Mouse (Mus musculus) regulatory T cell (primary cell): Measurements from ENCODE around the gene Taf6l.
"Not testable (repeated sequence)": the region's sequence is repeated elsewhere in the genome, so short reads cannot be mapped to it uniquely, and the experiment has no call there.

ENCODE experiments used
- in situ Hi-C: fragments of 300-600 bp; cut with MboI, MseI; formaldehyde crosslinking; loops from one replicate; pipeline ENCODE4 v1.15.1; 2025; ENCODE audit warnings: high pct_unique_total_duplicates

The Taf6l gene

GRCm38 (mm10) chr19:8740603-8741002, 45.6 kb downstream of the Taf6l start, which contains the start of gene 1700092M07Rik:
Gene 1700092M07Rik (plus strand): TSS chr19:8740718.
- in situ Hi-C loops = no loop called here

DNA sequence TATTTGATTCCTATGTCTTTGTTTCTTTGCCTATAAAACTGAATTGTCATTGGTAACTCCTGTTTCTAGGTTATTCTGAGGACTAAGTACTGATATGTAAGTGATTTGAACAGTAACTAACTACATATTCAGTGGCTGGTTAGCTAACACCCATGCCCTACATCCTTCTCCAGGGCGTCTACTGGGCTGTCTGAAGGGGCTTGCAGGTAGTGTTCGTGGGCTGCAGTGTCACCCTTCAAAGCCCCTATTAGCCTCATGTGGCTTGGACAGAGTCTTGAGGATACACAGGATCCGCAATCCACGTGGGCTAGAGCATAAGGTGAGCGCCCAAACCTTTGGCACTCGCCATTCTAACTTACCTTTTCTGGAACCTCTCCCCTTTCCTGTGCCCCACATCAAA, 46.6 kb downstream of the Taf6l start:
- in situ Hi-C loops = loop anchor here (5.0 kb wide), 1 partner anchor 328 kb away; no protein-coding TSS in a partner anchor

- in situ Hi-C loops = loop anchor here (5.0 kb wide), 1 partner anchor 328 kb away; no protein-coding TSS in a partner anchor
These were observed 47.3 kb downstream of the Taf6l start for GRCm38 (mm10) chr19:8738911-8739310.

DNA sequence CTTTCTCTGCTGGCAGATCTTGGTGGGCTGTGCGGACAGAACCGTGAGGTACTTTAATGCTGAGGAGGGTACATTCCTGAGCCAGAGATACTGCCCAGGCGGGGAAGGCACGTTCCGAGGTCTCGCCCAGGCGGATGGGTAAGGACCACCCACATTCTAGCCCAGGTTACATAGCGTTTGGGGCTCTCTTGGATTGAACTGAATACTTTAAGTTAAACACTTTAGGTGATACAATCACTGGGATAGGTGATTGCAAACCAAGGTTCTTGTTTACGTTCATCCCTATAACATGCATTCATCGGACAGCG, 50.1 kb downstream of the Taf6l start:
- in situ Hi-C loops = loop anchor here (5.0 kb wide), 1 partner anchor 331 kb away; no protein-coding TSS in a partner anchor

- in situ Hi-C loops = loop anchor here (5.0 kb wide), 1 partner anchor 332 kb away; no protein-coding TSS in a partner anchor
These were observed 50.6 kb downstream of the Taf6l start, which contains the start of gene Wdr74 for GRCm38 (mm10) chr19:8735389-8736159. Gene Wdr74 (plus strand): TSS chr19:8735827.

- in situ Hi-C loops = no loop called here
These were observed 51.9 kb downstream of the Taf6l start for GRCm38 (mm10) chr19:8734334-8734733.

DNA sequence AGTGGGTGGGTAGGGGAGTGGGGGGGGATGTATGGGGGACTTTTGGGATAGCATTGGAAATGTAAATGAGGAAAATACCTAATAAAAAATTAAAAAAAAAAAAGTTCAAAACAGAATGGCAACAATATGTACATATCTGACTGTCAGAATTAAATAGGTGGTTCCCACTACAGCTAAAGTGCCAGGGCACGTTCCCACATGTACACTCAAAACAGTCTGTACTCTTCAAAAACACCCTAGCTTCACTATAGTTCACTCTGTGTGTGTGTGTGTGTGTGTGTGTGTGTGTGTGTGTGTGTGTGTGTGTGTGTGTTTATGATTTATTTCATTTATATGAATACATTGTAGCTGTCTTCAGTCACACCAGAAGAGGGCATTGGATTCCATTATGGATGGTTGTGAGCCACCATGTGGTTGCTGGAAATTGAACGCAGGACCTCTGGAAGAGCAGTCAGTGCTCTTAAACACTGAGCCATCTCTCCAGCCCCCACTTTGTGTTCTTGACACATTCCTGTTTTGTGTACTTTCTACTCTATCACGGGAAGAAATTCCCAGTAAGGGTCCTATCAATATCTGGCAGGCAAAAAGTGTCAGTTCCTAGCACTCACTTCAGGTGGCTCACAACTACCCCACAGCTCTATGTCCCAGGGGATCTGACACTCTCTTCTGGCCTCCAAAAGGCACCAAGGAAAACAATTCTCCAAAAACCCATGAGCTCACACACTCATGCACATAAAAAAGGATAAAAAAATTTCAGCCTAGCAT, 57.7 kb downstream of the Taf6l start:
- in situ Hi-C loops = not testable (repeated sequence)

GRCm38 (mm10) chr19:8727495-8728114, 58.6 kb downstream of the Taf6l start:
- in situ Hi-C loops = no loop called here

DNA sequence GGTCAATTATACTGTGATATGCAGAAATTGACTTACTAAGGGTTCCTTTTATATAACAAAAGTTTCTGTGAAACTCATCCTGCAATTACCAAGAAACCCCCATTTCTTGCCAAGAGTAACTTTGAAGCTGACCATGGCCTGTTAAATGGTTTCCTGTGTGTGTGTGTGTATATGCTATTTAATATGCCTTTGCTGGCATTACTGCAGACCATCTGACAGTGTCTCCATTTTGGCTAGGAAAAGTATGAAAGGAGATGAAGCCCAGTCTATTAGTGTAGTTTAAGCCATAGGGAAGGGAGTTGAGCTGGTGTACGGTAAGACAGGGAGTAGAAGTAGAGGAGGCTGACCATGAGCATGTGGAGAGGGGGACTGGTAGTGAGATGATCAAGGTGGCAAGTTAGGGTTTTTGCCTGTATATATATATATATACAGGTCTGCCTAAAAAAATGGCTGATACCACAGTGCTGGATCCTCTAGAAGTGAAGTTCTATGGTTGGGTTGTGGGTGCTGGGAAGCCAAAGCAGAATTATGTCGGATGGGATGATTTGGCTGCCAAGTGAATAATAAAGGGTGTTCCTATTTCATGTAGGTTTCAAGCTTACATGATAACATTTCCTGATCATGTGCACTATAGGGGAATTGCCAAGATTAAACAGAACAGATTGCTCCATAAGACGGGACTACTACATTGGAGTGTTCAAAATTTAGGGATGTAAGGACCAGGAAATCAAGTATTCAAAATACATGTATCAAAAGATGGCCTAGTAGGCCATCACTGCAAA, 59.4 kb downstream of the Taf6l start:
- in situ Hi-C loops = no loop called here

- in situ Hi-C loops = no loop called here
These were observed 61.1 kb downstream of the Taf6l start for GRCm38 (mm10) chr19:8725081-8725613.
